Mouse (Mus musculus) lung, adult 10 weeks (tissue): ENCODE measurements around the gene Olfr728. TPM values are rescaled to one million over a fixed set of nuclear protein-coding genes. Genes with fewer than 3 reads are reported as not detected.

Experiments used
- polyA plus RNA-seq: library from polyadenylated mRNA; stranded (reverse); fragments of 350-450 nt; fragmentation: Illumina TruSeq; extraction: RNeasy Lipid Tissue Mini Kit (QIAGEN cat#74804); gene quantifications from one replicate; pipeline ENCODE4 v1.2.3, GENCODE M21; 2014; ENCODE audit warnings: low read depth, low replicate concordance; ENCODE audit not compliant: insufficient read depth

Olfr728 gene
- not detected for polyA plus RNA-seq

DNA sequence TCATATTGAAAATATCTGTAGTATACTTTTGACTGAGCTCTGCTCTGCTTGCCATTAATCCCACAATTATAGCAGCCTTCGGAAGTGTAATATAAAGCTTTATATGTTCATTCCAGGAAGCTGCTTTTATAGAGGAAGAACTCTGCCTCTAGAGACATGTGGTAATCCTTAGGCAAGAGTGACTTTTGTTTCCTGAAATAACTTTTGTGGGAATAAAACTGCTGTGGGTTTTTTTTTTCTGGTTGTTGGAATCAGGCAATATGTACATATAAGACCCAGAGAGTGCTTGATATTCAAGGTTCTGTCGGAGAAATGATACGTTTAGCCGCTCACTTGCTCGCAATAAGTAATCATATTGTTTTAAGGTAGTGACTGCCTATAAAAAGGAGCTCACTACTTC is at the start of gene Olfr728:
TSS of gene Olfr728 (minus strand) at position 101 of the 400 bp plus-strand sequence.

DNA sequence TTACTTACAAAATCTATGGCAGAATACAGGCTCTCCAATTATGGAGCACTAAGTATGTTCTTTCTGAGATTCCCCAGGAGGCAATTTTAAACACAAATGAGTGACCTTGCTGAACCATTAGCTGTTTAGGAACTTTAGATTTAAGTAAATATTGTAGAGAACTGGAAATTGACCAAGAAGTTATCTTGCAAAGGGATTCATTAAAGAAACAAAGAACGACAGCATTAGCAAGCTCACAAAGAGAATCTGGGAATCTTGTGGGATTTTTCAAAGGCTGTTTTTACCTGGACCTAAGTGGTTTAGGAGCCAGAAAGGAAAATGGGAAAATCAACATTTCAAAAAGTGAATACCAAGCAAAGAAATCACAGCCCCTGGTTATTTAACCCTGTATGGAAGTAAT is 45.6 kb upstream of the Olfr728 start, which contains the start of gene Olfr730:
TSS of gene Olfr730 (minus strand) at position 101 of the 400 bp plus-strand sequence.

DNA sequence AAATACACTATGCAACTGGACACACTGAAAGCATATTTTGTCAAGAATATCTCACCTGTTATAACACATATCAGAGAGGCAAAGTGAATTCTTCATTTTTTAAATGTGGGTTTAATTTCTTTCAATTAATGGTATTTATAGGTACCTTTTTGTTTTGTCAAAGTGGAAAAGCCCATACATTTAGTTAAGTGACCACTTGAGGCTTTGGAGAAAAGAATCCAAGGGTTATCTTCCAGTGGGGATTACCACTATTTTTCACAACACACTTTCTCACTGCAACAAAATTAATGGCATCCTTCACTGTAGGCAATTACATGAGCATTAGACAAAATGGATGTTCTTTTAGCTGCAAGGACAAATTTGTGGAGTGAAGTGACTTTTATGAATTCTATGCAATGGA is 10.3 kb upstream of the Olfr728 start, which contains the start of gene Olfr729:
TSS of gene Olfr729 (minus strand) at position 101 of the 400 bp plus-strand sequence.

DNA sequence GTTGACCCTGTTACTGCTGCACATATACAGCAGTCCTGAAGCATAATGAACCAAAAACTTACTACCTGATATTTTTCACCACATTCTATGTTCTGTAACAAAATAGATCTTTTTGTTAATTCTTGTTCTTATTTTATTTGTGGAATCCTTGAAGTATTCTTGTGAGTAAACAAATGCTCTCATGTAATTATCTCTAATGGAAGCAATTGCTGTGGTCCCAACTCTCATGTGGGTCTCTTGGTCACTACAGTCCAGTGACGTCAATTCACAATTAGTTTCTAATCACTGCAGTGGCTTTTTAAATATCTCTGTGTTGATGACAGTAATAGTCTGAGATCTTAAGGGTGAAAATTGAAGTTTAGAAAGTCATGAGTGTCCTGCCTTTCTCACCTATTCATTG is 19.6 kb downstream of the Olfr728 start, which contains the start of gene Olfr727:
TSS of gene Olfr727 (plus strand) at position 301 of the 400 bp plus-strand sequence.

DNA sequence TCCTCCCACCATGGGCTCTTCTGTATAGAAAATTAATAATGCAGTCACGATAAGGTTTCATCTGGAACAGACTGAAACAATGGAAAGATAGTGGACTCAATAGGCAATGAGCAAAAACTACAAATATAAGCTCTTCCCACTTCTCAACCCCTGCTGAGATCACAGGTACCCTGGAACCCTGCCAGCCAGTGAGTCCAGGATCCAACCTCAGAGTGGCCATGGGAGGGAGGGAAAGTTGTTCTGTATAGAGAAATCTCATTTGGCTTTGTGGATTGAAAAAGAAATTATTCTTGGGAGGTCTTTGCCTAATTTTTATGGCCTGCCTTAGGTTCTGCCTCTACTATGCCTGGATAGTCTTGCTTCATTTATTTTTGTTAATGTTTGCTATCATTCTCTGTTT is 51.6 kb downstream of the Olfr728 start, which contains the start of gene Olfr726:
TSS of gene Olfr726 (minus strand) at position 101 of the 400 bp plus-strand sequence.

Other genes starting within 250 kb of the Olfr728 start
- not detected for gene Olfr722, start 240.7 kb downstream of the Olfr728 start, polyA plus RNA-seq
- not detected for gene Olfr723, start 210.9 kb downstream of the Olfr728 start, polyA plus RNA-seq
- gene Olfr724, start 179.4 kb downstream of the Olfr728 start, polyA plus RNA-seq: not detected
- gene Olfr725, start 102.3 kb downstream of the Olfr728 start, polyA plus RNA-seq: not detected
- not detected for gene Olfr726, start 51.7 kb downstream of the Olfr728 start, polyA plus RNA-seq
- gene Olfr727, start 19.5 kb downstream of the Olfr728 start, polyA plus RNA-seq: not detected
- not detected for gene Olfr729, start 10.2 kb upstream of the Olfr728 start, polyA plus RNA-seq
- not detected for gene Olfr730, start 45.5 kb upstream of the Olfr728 start, polyA plus RNA-seq
- not detected for gene Olfr731, start 99.2 kb upstream of the Olfr728 start, polyA plus RNA-seq
- gene Olfr732, start 141.5 kb upstream of the Olfr728 start, polyA plus RNA-seq: not detected
- gene Olfr733, start 158.8 kb upstream of the Olfr728 start, polyA plus RNA-seq: not detected
- not detected for gene Olfr734, start 184.1 kb upstream of the Olfr728 start, polyA plus RNA-seq
- not detected for gene Olfr735, start 206.2 kb upstream of the Olfr728 start, polyA plus RNA-seq
- gene Tlr11, start 215.2 kb upstream of the Olfr728 start, polyA plus RNA-seq: 0.20 TPM
- gene Olfr736, start 238.5 kb upstream of the Olfr728 start, polyA plus RNA-seq: not detected